Mouse (Mus musculus) left cerebral cortex, postnatal 14 days (tissue): Measurements from ENCODE around the gene Pcsk1n. TPM values are rescaled to one million over a fixed set of nuclear protein-coding genes. Genes with fewer than 3 reads are reported as not detected.
A peak's percentile ranks its signal among the peaks of the same experiment; 100 is the strongest.
"Not testable (repeated sequence)": the region's sequence is repeated elsewhere in the genome, so short reads cannot be mapped to it uniquely, and the experiment has no call there.

Experiments used
- DNase-seq, 2 experiments: peaks; one replicate each; pipeline ENCODE4 v3.0.0; 2021 to 2022; ENCODE audit warnings: low spot score in 2 of 2, mixed read lengths in 1 of 2
- intact Hi-C: fragments of 180-260 bp; cut with DNase I; formaldehyde crosslinking; loops from one replicate; pipeline ENCODE4 v1.15.1; 2025
- long read RNA-seq, 2 experiments: library from polyadenylated mRNA; stranded (forward); transcript quantifications; one replicate each; pipeline ENCODE4 v2.0.0; 2021
- total RNA-seq, 2 experiments: library from RNA; stranded (reverse); gene quantifications; 2 replicates each; pipeline ENCODE4 v1.2.3; 2021

The Pcsk1n gene
- total RNA-seq, result 100 to 1,000 TPM; 329 to 351 TPM
- long read RNA-seq, experiment 1, transcript Pcsk1n-201 (3 exons, 2,193 nt), result major isoform, 979 of 1,046 reads
- long read RNA-seq, experiment 1, partial matches to known transcripts, result 13 of 1,046 reads
- long read RNA-seq, experiment 1, other reads (novel, unspliced or antisense), result 54 of 1,046 reads
- long read RNA-seq, experiment 2, transcript Pcsk1n-201 (3 exons, 2,193 nt), result major isoform, 788 of 880 reads
- long read RNA-seq, experiment 2, partial matches to known transcripts, result 11 of 880 reads
- long read RNA-seq, experiment 2, other reads (novel, unspliced or antisense), result 81 of 880 reads

DNA sequence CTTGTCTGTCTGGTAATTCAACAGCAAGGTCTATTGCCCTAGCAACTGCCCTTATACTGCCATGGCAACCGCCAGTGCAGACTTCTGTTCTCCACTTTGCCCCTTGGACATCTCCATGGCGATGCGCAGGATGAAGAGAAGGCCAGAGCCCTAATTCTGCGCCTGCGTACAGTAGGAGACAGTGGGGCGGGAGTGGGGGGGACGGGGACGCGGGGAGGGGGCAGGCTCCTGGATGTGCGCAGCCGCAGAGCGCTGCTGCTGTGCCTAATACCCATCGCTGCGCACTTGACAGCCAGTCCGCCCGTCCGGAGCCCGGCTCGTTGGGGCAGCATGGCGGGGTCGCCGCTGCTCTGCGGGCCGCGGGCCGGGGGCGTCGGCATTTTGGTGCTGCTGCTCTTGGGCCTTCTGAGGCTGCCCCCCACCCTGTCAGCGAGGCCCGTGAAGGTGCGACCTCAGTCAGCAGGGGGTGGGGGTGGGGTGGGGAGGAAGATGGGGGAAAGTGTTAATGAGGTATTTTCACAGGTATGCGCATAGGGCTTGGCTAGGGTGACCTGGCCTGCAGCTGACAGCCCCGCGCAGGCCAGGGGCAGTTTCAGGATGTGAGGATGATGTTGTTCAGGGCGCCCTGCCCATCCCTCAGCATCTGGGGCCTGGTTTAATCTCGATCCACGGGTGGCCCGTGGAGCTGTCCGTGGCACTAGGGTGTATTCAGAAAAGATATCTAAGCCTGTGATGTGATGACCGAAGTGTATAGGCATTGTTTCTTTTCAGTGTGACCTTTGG, at the start of gene Pcsk1n:
Gene Pcsk1n, plus strand, starts transcription at position 222 of the 783 bp plus-strand sequence.
- DNase-seq, result peak; percentile 44 to 63
- intact Hi-C loops, result loop anchor here (10.0 kb wide), 1 partner anchor 215 kb away; the partner anchor contains the start of gene Wdr13

DNA sequence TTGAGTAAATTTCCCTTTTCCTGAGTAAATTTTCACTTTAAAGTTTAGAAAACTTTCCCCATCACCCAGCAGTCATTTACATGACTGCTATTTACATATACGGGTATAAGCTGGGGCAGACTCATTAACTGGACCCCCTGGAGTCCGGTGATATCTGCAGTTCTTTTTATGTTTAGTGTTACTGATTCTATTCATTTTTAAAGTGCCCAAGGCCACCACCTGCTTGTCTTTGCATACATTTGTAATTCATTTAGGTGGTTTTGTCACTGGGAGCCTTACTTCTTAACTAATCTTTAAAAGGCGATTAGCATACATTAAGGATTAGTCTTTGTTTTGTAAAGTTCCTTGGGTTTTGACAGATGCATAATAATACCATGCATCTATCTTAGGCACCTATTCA, 49.8 kb upstream of the Pcsk1n start:
- intact Hi-C loops, result loop anchor here (10.0 kb wide), 1 partner anchor 65 kb away; no protein-coding TSS in a partner anchor
- no peak for DNase-seq

DNA sequence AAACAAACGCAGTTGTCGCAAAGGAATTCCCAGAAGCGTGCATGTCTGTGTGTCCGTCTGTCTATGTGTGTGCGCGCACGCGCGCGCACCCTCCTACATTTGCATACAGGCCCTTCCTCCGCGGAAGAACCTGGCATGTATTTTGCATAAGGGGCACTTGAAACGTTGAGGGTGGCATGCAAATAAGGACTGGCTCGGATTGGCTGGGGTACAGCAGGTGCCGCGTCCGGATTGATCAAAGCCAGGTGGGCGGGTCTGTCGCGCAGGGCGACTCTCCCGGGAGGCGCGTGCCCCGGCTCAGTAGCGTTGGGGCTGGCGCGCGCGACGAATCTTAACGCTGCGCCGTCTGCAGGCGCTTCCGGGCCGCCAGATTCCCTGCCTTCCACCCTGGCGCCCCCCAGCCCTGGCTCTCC, 41.6 kb upstream of the Pcsk1n start, which contains the start of gene Pim2:
Gene Pim2, plus strand, starts transcription at position 256 of the 413 bp plus-strand sequence.
- DNase-seq, result peak; percentile 81 to 93
- intact Hi-C loops, result loop anchor here (2.0 to 10.0 kb wide), 3 partner anchors 21 to 57 kb away; partner anchors contain the start of genes Otud5, Pqbp1 and Timm17b

- no peak for DNase-seq
- intact Hi-C loops, result loop anchor here (2.0 to 10.0 kb wide), 3 partner anchors 20 to 56 kb away; partner anchors contain the start of genes Otud5, Pqbp1 and Timm17b
Measured at GRCm38 (mm10) chrX:7878495-7878894, 41.1 kb upstream of the Pcsk1n start.

- intact Hi-C loops, result loop anchor here (2.0 to 10.0 kb wide), 3 partner anchors 19 to 55 kb away; partner anchors contain the start of genes Otud5, Pqbp1 and Timm17b
- peak; percentile 69 to 80 for DNase-seq
Measured at GRCm38 (mm10) chrX:7879819-7880218, 39.8 kb upstream of the Pcsk1n start.

GRCm38 (mm10) chrX:7883841-7884567, 35.6 kb upstream of the Pcsk1n start, which contains the start of gene Slc35a2:
Gene Slc35a2, plus strand, starts transcription at chrX:7884028.
- intact Hi-C loops, result no loop called here

DNA sequence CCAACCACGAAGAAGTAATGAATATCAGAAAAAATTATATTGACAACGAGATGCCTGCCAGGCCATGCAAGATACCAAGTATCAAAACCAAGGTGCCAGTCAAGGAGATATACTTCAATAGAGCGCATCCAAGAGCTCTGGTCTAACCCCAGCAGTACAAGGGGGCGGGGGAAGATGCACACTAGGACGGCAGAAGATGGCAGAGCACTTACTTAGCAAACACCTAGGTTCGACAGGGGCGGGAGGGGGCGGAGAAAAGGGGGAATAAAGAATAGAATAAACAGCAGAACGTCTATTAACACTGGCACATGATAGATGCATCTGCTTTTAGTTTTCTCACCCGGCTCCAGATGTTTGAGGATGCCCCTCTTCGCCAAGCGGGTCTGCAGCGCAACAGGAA, 21.4 kb upstream of the Pcsk1n start:
- intact Hi-C loops, result loop anchor here (2.0 kb wide), 1 partner anchor 19 kb away; the partner anchor contains the start of gene Pim2
- DNase-seq, result no peak

More at GRCm38 (mm10) chrX:7883841-7884567, 35.6 kb upstream of the Pcsk1n start, which contains the start of gene Slc35a2:
- DNase-seq, result peak; percentile 71 to 83

- intact Hi-C loops, result loop anchor here (2.0 kb wide), 1 partner anchor 20 kb away; the partner anchor contains the start of gene Pim2
- peak; percentile 88 to 91 for DNase-seq
Measured at GRCm38 (mm10) chrX:7898880-7899874, 20.4 kb upstream of the Pcsk1n start, which contains the start of the genes Pqbp1 and Timm17b. Gene Pqbp1, minus strand, starts transcription at chrX:7899269. Gene Timm17b, plus strand, starts transcription at chrX:7899357.

DNA sequence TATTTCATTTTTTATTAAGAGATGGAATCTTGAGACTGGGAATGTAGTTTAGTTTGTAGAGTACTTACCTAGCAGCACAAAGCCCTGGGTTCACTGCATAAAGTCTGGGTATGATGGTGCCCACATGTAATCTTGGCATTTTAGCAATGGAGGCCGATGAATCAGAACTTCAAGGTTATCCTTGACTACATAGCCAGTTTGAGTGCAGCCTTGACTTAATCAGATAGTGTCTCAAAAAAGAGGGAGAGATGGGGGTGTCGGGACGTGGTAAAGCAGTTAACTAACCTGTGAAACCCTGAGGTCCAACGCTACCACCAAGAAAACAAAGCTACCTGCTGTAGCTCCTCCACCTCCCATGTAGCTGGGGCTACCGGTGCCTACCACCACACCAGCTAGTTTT, 15.2 kb upstream of the Pcsk1n start:
- intact Hi-C loops, result no loop called here
- DNase-seq, result no peak

DNA sequence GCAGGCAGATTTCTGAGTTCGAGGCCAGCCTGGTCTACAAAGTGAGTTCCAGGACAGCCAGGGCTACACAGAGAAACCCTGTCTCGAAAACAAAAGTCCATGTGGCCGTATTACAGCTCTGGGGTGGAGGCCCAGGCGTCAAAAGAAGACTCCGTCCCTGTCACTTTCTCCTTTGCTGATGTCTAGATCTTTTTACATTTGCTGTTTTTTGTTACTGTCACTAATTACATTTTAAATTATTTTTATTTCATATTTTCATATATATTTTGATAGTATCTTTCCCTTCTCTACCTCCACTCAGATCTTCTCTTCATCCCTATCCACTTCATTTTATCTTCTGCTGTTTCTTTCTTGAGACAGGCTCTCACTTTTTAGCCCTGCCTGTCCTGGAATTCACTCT, 11.9 kb upstream of the Pcsk1n start, which contains the start of gene Gm10491:
Gene Gm10491, minus strand, starts transcription at position 101 of the 400 bp plus-strand sequence.
- DNase-seq, result no peak
- intact Hi-C loops, result no loop called here

DNA sequence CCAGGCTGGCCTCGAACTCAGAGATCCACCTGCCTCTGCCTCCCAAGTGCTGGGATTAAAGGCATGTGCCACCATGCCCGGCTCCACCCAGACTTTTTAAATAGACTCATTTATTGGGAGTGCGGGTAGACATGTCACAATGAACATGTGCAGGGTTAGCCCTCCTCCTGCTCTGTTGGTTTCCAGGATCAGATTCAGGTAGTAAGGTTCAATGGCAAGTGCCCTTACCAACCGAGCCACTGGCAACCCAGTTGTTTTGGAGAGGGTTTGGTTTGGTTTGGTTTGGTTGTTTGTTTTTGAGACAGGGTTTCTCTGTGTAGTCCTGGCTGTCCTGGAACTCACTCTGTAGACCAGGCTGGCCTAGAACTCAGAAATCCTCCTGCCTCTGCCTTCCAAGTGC, 10.4 kb upstream of the Pcsk1n start, which contains the start of gene Gm10490:
Gene Gm10490, plus strand, starts transcription at position 301 of the 400 bp plus-strand sequence.
- intact Hi-C loops, DNase-seq: not testable (repeated sequence)

DNA sequence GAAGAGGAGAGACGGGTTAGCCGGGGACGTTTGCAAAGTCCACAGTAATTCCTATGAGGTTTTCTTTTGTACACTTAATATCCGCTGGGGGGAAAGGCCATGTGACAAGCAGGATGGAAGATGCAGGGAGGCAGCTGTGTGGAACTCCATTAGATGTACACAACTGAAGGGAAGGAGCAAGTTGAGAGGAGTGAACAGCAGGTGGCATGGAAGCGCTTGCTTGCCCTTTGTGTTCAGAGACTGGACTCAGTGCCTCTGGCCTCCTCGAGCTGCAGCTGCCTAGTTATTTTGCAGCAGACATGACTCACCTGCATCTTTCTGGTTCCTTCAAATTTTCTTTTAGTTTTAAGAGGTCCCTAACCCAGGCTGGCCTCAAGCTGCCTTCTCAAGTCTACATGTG, 9.1 kb upstream of the Pcsk1n start:
- intact Hi-C loops, result loop anchor here (5.0 kb wide), 1 partner anchor 107 kb away; the partner anchor contains the start of gene Glod5
- no peak for DNase-seq

DNA sequence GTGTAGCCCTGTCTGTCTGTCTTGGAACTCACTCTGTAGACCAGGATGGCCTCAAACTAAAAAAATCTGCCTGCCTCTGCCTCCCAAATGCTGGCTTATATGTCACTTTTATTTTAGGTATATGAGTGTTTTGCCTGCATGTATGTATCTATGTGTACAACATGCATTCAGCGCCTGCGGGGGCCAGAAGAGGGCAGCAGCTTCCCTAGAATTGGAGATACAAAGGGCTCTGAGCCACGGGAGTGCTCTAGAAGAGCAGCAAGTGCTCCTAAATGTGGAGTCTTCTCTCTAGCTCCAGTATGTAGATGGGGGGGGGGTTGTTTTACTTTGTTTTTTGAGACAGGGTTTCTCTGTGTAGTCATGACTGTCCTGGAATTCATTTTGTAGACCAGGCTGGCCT, 4.0 kb upstream of the Pcsk1n start:
- peak in 1 of 2 experiments; percentile 32 for DNase-seq
- intact Hi-C loops, result not testable (repeated sequence)

GRCm38 (mm10) chrX:7917960-7918359, 1.7 kb upstream of the Pcsk1n start:
- DNase-seq, intact Hi-C loops: not testable (repeated sequence)

DNA sequence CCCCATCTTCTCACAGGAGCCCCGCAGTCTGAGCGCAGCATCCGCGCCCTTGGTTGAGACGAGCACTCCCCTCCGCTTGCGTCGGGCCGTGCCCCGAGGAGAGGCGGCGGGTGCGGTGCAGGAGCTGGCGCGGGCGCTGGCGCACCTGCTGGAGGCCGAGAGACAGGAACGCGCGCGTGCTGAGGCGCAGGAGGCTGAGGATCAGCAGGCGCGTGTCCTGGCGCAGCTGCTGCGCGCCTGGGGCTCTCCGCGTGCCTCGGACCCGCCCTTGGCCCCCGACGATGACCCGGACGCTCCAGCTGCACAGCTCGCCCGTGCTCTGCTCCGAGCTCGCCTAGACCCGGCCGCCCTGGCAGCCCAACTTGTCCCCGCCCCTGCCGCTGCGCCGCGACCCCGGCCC, 2.4 kb downstream of the Pcsk1n start:
- no peak for DNase-seq
- intact Hi-C loops, result loop anchor here (10.0 kb wide), 1 partner anchor 213 kb away; the partner anchor contains the start of gene Wdr13

DNA sequence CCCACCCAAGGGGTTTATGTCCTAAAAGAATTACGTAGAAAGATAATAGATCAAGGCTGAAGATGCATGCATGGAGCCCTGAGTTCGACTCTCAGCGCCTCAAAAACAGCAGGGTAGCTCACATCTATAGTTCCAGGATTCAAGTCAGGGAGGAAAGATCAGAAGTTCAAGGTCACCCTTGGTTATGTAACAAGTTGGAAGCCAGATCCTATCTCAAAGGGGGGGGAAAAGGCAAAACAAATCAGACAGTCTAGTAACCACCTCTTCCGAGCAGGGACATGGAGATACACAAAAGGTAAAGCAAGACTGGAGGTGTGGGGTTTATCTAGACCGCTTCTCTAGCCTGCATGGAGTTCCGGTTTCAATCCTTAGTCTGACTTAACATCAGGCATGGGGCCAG, 6.6 kb downstream of the Pcsk1n start:
- intact Hi-C loops, result loop anchor here (10.0 kb wide), 1 partner anchor 209 kb away; the partner anchor contains the start of gene Wdr13
- no peak for DNase-seq

DNA sequence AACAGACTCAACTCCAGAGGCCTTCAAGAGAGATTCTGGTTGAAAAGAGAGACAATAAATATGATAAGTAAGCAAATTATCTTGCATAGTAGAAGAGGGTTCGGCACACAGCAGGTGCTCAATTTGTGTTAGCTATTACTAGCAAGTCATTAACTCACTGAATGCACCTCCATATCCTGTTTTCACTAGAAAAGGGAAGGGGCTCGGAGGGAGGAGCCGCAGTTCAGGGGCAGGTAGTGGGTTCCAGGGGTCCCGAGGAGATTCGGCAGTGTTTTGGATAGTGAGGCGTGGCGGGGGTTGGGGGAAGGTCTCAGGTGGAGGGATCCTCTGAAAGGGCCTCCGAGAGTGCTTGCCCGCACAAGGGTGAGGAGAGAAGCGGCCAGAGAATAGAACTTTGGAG, 7.5 kb downstream of the Pcsk1n start:
- DNase-seq, result no peak
- intact Hi-C loops, result loop anchor here (10.0 kb wide), 1 partner anchor 208 kb away; the partner anchor contains the start of gene Wdr13
